Mouse (Mus musculus) spleen, adult 2 months (tissue): Measurements from ENCODE around the gene Sap25.

Experiments used
- CTCF ChIP-seq: fragments of 200-500 bp; IDR thresholded peaks from 2 replicates; pipeline ENCODE4 v1.5.1; 2011; ENCODE audit warnings: mild to moderate bottlenecking, inconsistent platforms; ENCODE audit not compliant: insufficient read depth, insufficient read length, insufficient replicate concordance; ENCODE audit errors: extremely low read depth
- POLR2A ChIP-seq: fragments of 200-500 bp; IDR thresholded peaks from 2 replicates; pipeline ENCODE4 v1.6.1; 2011; ENCODE audit warnings: low read depth, low read length, inconsistent platforms

DNA sequence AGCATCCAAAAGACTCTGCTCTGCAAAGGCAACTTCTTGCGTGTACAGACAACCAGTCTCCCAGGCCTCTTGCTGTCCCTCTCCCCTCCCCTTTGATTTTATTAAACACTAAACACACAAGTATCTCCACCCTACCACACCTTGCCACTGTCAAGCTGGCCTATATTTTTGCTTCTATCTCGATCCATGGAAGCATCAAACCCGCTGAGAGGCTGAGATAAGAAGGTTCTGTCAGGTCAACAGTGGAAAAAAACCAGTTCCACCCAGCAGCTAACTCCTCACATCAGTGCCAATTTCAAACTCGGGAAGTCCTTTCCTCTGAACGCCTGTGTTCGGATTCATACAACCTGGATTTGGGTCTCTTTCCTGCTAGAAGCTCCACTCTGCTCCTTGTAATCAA is 31.9 kb downstream of the Sap25 start:
- no peak for TF ChIP-seq POLR2A
- TF ChIP-seq CTCF, result no peak
